Mouse (Mus musculus) thymus, postnatal 0 days (tissue): ENCODE measurements at regions not wholly inside any gene's neighbourhood (a gene's known extent, or its start where the extent isn't known, plus 50 kb on each side); places are given as distances from the start of the nearest gene placed in this dataset.

Source experiments
- DNase-seq: peaks from one replicate; pipeline ENCODE4 v3.0.0-alpha.2; 2015; ENCODE audit warnings: low spot score

GRCm38 (mm10) chr9:87784872-87785271, 53.8 kb upstream of the Tbx18 start:
- DNase-seq = no peak

- no peak for DNase-seq
Measured at GRCm38 (mm10) chr9:87811746-87812145, 80.7 kb upstream of the Tbx18 start.

- DNase-seq = no peak
Measured at GRCm38 (mm10) chr9:87822276-87822675, 91.2 kb upstream of the Tbx18 start.

- DNase-seq = no peak
Measured at GRCm38 (mm10) chr9:87824691-87825230, 93.7 kb upstream of the Tbx18 start.

DNA sequence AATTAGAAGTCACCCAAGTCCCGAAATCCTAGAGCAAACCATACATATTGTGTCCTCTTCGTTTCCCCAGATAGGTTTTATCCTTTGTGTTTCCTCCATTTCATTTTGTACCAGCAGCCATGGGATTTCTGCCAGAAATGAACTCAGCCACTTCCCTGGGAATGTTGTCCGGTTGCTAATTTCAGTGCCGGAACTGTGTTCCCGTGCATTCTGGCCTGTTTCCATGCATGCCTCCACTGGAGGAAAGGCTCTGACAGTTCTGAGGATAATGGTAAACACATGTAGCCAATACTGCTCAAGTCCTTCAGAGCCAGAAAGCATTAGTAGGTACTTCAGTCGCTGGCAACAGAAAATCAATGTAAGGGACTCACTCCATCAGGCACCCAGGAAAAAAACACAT, 112.8 kb upstream of the Tbx18 start:
- DNase-seq = no peak

DNA sequence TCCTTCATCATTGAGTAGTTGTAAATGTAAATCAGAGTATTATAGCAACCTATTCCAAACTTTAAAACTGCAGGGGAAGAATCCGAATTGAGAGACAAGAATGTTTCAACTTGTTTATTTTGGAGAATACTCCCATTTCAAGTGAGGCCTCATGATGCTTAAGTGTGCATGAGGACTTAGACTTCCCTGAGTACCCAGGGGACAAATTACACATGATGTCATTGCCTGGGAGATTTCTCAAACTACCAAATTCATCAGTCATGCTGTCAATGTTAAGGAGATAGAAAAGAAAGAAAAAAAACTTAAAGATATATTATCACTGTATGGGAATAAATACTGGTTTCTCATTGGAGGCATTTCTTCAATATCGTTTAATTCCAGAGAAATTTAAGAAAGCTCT, 113.4 kb upstream of the Tbx18 start:
- no peak for DNase-seq

DNA sequence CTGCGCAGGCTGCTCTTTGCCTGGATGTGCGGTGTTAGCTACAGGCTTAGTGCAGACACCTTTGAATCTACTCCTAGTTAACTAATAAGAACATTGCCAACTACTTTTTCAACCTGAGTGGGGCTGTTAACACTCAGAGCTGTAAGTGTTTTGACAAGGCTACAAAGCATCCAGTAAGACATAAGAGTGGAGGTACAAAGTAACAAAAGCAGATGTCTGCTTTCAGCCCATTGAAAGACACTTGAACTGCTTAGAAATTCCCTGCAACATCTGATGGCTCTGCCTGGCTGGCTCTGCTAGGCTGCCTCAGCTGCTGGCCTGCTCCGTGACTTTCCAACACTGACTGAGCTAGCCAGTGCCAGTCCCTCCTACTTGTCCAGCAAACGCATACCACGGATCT, 117.8 kb upstream of the Tbx18 start:
- no peak for DNase-seq

GRCm38 (mm10) chr9:87850133-87850532, 119.1 kb upstream of the Tbx18 start:
- no peak for DNase-seq

GRCm38 (mm10) chr9:87861588-87861987, 130.5 kb upstream of the Tbx18 start:
- no peak for DNase-seq

DNA sequence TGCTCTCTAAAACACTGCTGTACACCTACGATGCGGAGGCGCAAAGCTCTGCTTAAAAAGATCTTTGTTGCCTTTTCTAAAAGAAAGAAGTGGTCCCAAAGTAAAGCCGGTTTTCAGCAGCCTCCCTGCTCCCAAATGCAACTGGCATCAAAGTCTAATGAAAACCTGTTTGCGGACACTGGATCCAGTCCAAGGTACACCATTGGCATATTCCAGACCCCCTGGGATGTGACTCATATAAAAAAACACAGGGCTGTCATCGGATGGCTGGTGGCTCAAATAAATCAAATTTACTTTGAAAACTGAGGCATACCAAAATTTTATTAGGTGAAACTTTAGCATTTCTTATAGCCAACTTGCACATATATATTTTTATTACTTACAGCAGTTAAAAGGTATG, 134.2 kb upstream of the Tbx18 start:
- DNase-seq = no peak

- DNase-seq = no peak
Measured at GRCm38 (mm10) chr9:87872384-87872905, 141.4 kb upstream of the Tbx18 start.

DNA sequence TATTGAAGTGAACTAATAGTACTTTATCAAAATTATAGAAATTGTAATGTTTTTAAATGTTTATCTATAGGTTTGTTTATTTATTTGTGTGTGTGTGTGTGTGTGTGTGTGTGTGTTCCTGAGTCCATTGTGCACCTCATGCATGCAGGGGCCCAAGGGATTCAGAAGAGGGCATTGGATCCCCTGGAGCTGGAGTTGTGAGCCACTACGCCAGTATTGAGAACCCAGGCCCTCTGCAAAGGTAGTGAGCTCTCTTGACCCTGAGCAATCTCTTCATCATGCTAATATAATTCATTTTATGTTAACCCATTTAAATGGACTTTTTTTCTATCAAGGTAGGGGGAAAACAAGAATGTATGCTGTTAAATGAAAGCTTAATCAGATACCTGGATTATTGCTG, 151.5 kb upstream of the Tbx18 start:
- no peak for DNase-seq

- DNase-seq = no peak
Measured at GRCm38 (mm10) chr9:87883069-87883468, 152.0 kb upstream of the Tbx18 start.

GRCm38 (mm10) chr9:87894051-87894450, 163.0 kb upstream of the Tbx18 start:
- no peak for DNase-seq

DNA sequence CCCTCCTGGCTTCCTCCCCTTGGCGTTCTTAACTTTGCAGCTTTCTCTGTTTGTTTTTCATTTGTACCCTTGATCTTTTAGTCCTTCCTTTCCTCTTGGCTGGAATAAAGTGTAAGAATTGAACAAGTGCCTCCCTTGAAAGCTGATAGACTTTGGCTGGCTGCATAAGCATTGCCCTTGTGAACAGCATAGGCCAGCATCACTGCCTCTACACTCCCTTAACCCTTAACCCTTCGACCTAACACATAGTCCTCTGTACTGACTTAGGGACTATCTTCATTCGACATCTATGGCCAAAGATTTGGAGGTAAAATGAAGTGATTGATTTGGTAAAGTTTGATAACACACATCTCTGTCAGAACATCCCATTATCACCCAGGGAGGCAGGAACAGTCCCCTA, 163.5 kb upstream of the Tbx18 start:
- no peak for DNase-seq

- DNase-seq = no peak
Measured at GRCm38 (mm10) chr9:87895526-87895925, 164.5 kb upstream of the Tbx18 start.

DNA sequence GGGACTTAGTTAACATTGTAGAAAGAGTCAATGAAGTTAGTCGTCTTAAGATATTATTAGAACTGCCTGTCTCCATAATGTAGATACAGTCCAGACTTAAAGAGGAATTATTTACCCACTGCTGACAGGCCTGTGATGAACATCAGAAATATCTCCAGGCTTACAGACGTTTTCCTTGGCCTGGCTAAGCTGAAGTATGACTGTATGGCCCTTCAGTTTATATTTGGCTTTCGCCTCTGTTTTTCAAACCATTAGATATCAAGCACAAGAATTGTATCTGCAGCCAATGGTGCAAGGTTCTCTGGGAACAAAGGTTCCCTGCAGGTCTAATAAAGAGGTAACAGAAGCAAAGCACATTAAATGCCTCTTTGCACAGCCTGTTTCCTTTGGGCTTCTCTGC, 166.3 kb upstream of the Tbx18 start:
- DNase-seq = no peak

DNA sequence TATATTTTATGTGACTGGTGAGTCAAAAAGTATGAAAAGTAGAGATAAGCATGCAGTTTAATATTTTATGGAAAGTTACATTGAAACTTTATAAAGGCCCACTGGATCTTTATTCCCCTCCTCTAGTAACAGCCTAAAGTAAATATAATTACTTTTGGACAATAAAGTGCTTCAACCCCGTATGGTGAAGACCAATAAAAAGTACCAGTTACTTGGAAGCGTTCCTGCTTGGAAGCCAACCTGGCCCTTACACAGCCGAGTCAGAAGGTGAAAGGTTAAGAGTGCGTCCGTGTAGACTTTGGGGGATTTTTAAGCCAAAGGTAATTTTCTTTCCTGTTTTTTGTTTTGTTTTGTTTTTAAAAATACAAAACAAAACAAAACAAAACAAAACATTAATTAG, 168.3 kb upstream of the Tbx18 start:
- no peak for DNase-seq

- no peak for DNase-seq
Measured at GRCm38 (mm10) chr9:87899800-87900199, 168.7 kb upstream of the Tbx18 start.

DNA sequence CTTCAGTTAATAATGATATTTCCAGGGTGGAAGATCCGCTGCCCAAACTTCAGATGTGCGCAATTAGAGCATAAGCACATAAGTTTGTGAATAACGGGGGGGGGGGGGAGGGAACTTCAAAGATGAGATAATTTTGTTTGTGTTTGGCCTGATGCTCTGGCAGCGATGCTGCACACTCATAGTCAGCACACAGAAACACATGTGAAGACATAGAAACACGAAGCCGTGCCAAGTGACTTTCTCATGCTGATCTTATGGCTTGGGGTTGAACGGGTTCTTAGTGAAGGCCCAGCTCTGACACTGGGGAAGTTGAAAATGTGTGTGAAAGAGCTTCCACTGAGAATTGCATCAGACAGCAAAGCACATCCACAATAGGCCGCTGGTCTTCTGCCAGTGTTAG, 190.2 kb upstream of the Tbx18 start:
- DNase-seq = no peak

- DNase-seq = no peak
Measured at GRCm38 (mm10) chr9:87925151-87925550, 194.1 kb upstream of the Tbx18 start.

DNA sequence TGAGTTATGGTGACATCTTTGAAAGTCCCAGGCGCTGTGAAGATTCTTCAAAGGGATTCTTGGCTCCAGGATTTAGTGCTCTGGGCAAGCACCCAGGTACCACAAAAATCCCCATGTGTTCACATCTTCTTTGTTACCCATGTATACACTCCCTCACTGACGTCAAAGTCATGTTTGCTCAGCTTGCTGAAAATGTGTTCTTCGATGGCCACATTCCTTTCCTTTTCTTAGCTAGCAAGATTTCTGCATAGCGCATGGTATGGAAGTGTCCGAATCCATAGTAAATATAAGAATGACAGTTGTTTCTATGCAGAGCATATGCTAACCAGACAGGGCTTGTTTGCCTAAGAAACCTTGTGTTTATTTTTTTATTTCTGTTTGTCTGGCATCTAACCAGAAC, 202.2 kb upstream of the Tbx18 start:
- no peak for DNase-seq

GRCm38 (mm10) chr9:87952426-87952825, 221.4 kb upstream of the Tbx18 start:
- DNase-seq = no peak

GRCm38 (mm10) chr9:87954941-87955340, 223.9 kb upstream of the Tbx18 start:
- no peak for DNase-seq
